Mouse (Mus musculus) retina, adult 2 months (tissue): ENCODE data around the gene Extl1.
"Not testable (repeated sequence)": the region's sequence is repeated elsewhere in the genome, so short reads cannot be mapped to it uniquely, and the experiment has no call there.

Experiments used
- DNase-seq: peaks from one replicate; pipeline ENCODE4 v3.0.0-alpha.2; 2012; ENCODE audit warnings: low read depth, low spot score

The Extl1 gene

DNA sequence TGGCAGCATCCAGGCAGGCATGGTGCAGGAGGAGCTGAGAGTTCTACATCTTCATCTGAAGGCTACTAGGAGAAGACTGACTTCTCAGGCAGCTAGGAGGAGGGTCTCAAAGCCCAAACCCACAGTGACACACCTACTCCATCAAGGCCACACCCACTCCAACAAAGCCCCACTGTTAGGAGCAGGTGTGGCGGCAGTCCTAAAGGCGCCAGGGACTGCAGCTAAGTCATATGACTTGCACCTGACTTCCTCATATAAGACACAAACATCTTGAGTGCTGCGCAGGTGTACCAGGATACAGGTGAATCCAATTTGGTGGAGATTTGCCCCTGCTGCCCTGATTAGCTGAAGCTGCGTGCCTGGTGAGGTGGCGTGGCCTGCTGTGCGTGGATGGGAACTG lies at the start of gene Extl1:
Gene Extl1 (minus strand): TSS at position 101 of the 400 bp plus-strand sequence.
- DNase-seq, result not testable (repeated sequence)

- no peak for DNase-seq
These were observed 49.2 kb upstream of the Extl1 start for GRCm38 (mm10) chr4:134432686-134433360.

DNA sequence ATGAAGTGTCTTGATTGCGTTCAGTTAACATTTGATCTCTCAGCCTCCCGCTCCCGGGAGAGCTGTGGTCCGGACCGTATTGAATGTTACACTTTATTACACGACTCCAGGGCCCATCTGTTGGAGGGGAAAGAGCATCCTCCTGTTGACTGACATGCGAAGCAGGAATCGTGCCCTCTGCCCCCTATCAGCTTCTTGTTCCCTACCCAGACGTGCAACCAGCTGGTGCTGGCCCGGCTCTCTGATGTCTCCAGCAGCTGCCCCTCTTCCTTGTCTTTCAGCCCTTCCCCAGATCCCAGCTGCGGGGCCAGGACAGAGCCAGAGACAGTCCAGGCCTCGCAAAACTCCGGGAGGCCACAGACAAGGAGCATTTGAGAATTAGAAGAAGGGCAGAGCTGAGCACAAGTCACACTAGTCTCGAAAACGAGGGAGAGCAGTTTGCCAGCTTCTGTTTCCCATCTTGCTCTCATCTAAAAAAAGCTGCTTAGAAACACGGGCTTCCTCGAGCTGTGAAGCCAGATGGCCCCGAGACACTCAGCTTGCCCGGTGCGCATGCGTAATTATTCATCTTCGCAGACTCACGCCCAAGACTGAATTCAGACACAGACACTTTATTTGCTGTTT lies 46.8 kb upstream of the Extl1 start:
- no peak for DNase-seq

DNA sequence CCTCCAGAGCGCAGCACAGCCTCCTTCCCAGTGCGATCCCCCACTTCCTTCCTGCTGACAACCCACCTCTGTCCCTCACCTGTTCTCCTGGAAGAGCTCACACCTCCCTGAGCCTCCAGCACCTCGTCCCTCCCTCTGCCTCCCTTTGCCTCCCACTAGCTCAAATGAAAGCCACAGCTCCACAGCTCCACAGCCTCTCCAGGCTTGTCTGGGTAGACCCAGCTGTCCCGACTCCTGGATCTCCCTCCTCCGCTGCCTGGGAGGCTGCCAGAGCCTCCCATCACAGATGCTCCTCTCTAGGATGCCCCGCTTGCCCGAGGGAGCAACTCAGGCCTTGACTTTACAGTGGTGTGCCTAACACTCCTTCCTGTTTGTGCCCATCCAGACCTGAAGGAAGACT lies 41.4 kb upstream of the Extl1 start:
- DNase-seq, result no peak

DNA sequence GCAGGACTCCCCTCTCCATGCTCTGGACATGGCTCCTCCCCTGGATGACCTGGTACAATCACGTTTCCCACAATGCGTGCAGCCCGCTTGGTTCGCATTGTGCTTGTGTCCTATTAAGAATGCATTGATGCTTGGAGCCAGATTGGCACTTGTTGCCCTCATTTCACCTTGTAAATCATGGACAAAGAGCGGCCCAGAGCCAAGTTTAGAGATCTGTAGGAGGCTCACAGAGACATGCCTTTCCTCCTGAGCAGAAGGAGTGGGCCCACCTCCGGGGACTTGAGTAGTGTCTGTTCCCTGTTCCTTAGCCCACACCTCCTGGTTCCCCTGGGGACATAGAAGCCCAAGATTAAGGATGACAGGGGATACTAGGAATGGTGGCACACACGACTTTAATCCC lies 40.3 kb upstream of the Extl1 start:
- DNase-seq, result no peak

- no peak for DNase-seq
These were observed 38.3 kb upstream of the Extl1 start for GRCm38 (mm10) chr4:134421971-134422370.

DNA sequence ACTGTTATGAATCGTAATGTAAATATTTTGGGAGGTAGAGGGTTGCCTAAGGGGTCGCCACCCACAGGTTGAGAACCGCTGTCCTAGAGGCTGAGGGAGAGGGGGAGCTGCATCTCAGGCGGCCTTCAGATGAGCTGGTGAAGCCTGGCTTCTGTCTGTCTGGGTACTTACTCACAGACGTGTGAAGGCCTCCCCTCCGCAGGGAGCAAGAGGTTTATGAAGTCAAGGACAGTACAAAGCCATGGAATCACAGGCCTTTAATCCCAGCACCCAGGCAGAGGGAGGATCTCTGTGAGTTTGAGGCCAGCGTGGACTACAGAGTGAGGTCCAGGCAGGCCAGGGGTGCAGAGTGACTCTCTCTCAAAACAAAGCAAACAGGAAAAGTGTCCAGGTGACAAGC lies 33.5 kb upstream of the Extl1 start:
- no peak for DNase-seq

DNA sequence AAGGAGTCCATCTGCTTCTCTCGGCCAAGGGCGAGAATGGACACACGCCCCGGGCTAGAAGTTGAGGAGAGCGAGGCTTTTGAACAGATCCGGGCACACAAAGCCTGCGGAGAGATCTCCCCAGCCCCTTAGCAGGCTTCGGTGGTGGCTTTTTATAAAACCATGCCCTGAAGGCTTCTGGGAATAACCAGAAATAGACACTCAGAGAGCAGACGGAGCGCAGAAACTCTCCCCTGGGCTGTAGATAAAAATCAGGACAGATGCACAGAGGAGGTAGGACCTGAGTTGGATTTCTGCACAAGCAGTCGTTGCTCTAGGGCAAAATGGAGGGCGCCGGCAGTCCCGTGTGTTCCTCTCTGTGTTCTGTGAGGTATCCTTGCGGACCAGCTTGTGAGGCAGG lies 33.0 kb upstream of the Extl1 start:
- no peak for DNase-seq

- DNase-seq, result no peak
These were observed 32.5 kb upstream of the Extl1 start for GRCm38 (mm10) chr4:134416177-134416576.

DNA sequence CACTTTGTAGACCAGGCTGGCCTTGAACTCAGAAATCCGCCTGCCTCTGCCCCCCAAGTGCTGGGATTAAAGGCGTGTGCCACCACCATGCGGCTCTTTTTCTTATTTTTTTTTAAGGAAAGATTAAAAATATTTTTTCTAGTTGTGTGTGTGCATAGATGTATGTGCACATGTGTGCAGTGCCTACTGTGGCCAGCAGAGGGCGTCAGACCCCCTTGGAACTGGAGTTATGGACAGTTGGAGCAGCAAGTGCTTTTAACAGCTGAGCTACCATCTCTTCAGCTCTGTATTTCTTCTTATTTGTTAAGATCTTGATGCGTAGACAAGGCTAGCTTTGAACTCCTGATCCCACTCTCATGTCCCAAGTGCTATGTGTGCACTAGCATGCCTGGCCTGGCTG lies 25.6 kb upstream of the Extl1 start:
- no peak for DNase-seq

DNA sequence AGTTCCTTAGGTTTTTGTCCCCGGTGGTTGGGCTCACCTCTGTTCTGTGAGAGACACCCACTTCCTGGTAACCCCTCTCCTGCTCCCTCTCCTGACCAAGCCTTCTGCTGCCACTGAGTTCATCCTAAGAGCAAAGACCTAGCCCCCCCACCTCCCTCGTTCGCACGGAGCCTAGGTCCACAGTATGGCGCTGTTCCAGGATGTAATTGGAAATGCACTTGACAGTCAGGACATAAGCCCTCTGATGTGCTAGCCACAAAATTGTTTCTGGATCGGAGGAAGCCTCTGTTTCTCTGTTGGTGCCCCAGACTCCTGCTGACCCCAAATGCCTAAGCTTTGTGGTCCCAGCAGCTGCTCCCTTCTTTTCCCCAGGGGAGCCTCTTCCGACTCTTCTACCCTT lies 20.1 kb upstream of the Extl1 start:
- DNase-seq, result no peak

- DNase-seq, result no peak
These were observed 19.1 kb upstream of the Extl1 start for GRCm38 (mm10) chr4:134402571-134403262.

DNA sequence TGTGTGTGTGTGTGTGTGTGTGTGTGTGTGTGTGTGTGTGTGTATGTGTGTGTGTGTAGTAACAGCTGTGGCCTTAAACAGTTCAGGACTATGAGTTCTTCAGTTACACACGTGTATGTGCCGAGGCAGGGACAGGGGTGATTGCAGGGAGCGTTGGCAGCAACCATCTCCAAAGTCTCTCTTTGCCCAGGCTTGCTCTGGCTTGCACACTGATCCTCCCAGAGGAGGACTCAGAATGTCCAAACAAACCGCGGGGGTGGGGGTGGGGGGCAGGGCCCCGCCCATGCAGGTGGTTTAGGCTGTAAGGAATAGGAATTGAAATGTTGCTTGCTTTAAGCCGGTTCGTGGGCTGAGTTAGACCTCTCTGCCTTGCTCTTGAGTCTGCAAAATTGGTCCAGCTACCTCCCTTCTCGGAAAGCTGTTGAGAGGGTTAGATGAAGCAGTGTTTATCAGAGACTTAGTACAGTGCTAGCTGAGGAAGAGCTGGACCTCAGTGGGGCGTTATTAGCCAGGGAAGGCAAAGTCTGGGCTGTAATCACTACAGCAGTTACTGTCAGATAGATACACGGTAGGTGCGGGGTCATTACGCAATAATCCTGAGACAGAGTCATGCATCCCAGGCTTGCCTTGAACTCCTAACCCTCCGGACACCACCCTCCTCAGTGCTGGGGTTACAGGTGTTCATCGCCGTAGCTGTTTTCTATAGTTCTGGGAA lies 18.4 kb upstream of the Extl1 start:
- DNase-seq, result no peak

- no peak for DNase-seq
These were observed 17.6 kb upstream of the Extl1 start for GRCm38 (mm10) chr4:134401181-134401661.

DNA sequence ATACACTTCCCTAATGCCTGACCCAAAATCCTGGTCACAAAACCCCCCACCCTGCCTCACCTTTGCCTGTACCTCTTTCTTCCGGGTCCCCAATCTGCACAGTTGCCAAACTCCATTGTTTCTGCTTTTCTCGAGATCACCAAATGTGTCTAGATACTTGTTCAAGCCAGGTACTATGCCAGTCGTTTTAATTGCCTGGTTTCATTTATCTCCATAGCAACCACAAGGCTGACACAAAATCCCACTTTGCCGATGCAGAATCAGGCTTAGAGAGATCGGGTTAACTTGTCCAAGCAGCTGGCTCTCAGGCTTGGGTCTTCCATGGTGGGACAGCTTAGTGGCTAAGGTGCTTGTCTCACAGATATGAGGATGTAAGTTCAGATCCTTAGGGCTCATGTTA lies 16.6 kb upstream of the Extl1 start:
- DNase-seq, result no peak

GRCm38 (mm10) chr4:134397732-134398131 lies 14.1 kb upstream of the Extl1 start:
- no peak for DNase-seq

- no peak for DNase-seq
These were observed 13.5 kb upstream of the Extl1 start for GRCm38 (mm10) chr4:134397121-134397520.

DNA sequence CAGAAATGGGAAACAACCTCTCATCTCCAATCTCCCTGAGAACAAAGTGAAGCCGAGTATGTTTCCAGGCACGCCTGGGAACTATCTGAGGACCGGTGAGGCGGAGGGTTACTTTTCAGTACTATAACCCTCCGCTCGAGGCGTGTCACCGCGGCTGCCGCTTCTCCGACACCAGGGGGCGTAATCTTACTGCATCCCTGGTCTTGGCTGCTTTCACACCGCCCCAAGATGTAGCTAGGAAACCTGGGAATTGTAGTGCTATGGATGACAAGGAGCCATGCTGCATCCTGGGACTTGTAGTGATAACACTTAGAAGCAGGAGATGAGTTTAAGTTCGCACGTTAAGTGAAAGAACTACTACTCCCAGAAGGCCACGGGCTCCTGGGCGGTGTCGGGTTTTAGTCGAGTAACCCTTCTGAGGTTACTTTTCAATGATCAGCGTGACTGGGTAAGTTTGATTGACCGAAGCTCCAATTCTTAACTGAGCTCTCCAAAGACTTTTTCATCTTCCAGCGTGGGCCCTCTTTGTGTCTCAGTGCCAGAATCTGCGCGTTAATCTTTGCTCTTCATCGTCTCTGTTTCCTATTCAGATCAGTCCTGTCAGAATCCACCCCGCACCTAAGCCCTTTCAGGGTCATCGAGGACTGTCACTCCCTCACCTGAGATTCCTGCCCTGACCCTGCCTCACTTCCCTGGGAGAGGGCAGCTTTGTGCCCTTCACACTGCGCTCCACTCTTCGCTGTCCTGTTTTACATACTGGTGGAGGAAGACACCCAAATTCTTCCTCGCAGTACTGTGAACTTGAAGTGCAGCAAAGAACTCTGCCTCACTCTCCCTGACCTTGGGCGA lies 12.6 kb upstream of the Extl1 start, which contains the start of gene Pafah2:
Gene Pafah2 (plus strand): TSS at position 344 of the 849 bp plus-strand sequence.
- peak; percentile 98 for DNase-seq

DNA sequence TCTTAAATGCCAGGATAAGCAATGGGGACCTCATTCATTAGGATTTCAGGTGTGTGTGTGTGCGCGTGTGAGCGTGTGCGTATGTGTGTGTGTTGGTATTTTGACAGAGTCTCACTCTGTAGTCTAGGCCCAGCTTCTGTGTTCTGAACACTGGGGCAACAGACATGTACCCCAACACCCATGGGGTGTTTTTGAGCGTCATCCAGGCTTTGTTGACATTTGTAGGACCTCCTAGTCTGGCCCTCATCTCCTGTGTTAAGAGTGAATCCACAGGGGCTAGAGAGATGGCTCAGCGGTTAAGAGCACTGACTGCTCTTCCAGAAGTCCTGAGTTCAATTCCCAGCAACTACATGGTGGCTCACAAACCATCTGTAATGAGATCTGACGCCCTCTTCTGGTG lies 11.5 kb upstream of the Extl1 start:
- DNase-seq, result no peak

DNA sequence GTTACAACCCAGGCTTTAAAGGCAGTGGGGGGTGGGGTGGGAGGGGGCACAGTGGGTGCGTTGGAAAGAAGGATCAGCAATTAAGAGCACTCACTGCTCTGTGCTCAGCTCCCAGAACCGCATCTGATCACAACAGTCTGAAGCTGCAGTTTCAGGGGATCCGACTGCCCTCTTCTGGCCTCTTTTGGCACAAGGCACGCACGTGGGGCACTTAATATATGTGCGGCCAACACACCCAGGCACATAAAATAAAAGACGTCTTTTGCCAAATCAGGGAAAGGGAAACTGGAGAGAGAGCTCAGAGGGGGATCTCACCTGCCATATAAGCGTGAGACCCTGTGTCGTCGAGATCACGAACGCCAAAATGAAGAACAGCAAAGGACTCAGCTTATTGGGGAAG lies 9.4 kb upstream of the Extl1 start:
- DNase-seq, result no peak

DNA sequence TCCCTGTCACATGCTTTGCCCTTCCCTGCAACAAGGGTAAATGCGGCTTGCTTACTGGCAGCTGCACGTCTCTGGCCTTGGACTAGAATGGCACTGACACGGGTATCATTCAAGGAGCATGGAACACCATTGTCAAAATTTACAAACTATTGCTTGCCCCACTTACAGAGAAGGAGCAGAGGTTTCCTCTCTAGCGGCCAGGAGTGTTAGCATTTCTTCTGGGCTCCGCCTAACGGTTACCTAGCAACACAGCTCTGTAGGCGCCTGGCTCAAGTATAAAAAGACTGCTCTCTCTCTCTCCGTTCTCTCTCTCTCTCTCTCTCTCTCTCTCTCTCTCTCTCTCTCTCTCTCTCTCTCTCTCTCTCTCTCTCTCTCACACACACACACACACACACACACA lies 8.9 kb upstream of the Extl1 start:
- DNase-seq, result no peak
